Mouse (Mus musculus): ENCODE results near the gene Smco3. TPM values are rescaled to one million over a fixed set of nuclear protein-coding genes. Genes with fewer than 3 reads are reported as not detected.

The Smco3 gene
- total RNA-seq, 2 experiments from 2014 or later = 4.0 to 4.8 TPM

Small RNA genes within 50 kb of the gene (microRNA-seq; reads per million reads assigned to microRNA genes)
- 0 reads per million in 2 experiments for gene Gm44364

Other genes starting within 250 kb of the Smco3 start
- gene Plbd1, start 173.5 kb downstream of the Smco3 start, total RNA-seq (2021) = under 1 TPM in 1 of 2 experiments, not detected in 1; 0.58 TPM
- under 1 TPM; 0.46 to 0.52 TPM for gene Gucy2c, start 53.7 kb downstream of the Smco3 start, total RNA-seq (2021)
- 10 to 100 TPM; 10.9 to 12.0 TPM for gene Hist4h4, start 31.0 kb downstream of the Smco3 start, total RNA-seq (2021)
- 10 to 100 TPM; 72.0 to 72.6 TPM for gene H2afj, start 27.2 kb downstream of the Smco3 start, total RNA-seq (2021)
- 1 to 10 TPM; 2.2 to 4.6 TPM for gene BC049715, start 7.8 kb downstream of the Smco3 start, total RNA-seq (2021)
- 100 to 1,000 TPM; 123 to 133 TPM for gene Wbp11, start 7.2 kb downstream of the Smco3 start, total RNA-seq (2021)
- gene Art4, start 22.3 kb upstream of the Smco3 start, total RNA-seq (2021) = not detected
- gene Mgp, start 40.4 kb upstream of the Smco3 start, total RNA-seq (2021) = 10 to 100 TPM; 23.2 to 39.5 TPM
- 1 to 10 TPM in 1 of 2 experiments, under 1 TPM in 1; 0.69 to 1.1 TPM for gene Erp27, start 86.7 kb upstream of the Smco3 start, total RNA-seq (2021)
- 1 to 10 TPM; 1.2 to 1.8 TPM for gene Pde6h, start 88.4 kb upstream of the Smco3 start, total RNA-seq (2021)
- 10 to 100 TPM; 12.4 to 12.6 TPM for gene Arhgdib, start 106.4 kb upstream of the Smco3 start, total RNA-seq (2021)

All from layer of hippocampus, postnatal 14 days (tissue).